Mouse (Mus musculus) left cerebral cortex, adult 8-10 months (tissue): ENCODE data around the gene Stom. TPM values are rescaled to one million over a fixed set of nuclear protein-coding genes. Genes with fewer than 3 reads are reported as not detected.

Experiments used
- DNase-seq, 2 experiments: peaks; one replicate each; pipeline ENCODE4 v3.0.0; 2022; ENCODE audit warnings: low spot score in 2 of 2
- total RNA-seq, 4 experiments: library from RNA; stranded (reverse); gene quantifications; 2 replicates each; pipeline ENCODE4 v1.2.4; 2022

Gene Stom
- total RNA-seq, 4 experiments from 2014 or later: 9.5 to 12.0 (median 10.4) TPM

- no peak for DNase-seq
Measured at GRCm38 (mm10) chr2:35273536-35273935, 63.2 kb downstream of the Stom start.

- no peak for DNase-seq
Measured at GRCm38 (mm10) chr2:35272881-35273280, 63.9 kb downstream of the Stom start.

GRCm38 (mm10) chr2:35271817-35272216 is 65.0 kb downstream of the Stom start:
- DNase-seq: peak in 1 of 2 experiments; percentile 79

GRCm38 (mm10) chr2:35270531-35270984 is 66.2 kb downstream of the Stom start:
- DNase-seq: no peak

- no peak for DNase-seq
Measured at GRCm38 (mm10) chr2:35269716-35270260, 67.0 kb downstream of the Stom start.

GRCm38 (mm10) chr2:35269136-35269535 is 67.6 kb downstream of the Stom start:
- no peak for DNase-seq

- no peak for DNase-seq
Measured at GRCm38 (mm10) chr2:35267876-35268566, 68.8 kb downstream of the Stom start.

- DNase-seq: no peak
Measured at GRCm38 (mm10) chr2:35267156-35267875, 69.5 kb downstream of the Stom start.

- no peak for DNase-seq
Measured at GRCm38 (mm10) chr2:35266251-35266905, 70.4 kb downstream of the Stom start.

- no peak for DNase-seq
Measured at GRCm38 (mm10) chr2:35265775-35266174, 71.0 kb downstream of the Stom start.

GRCm38 (mm10) chr2:35265296-35265695 is 71.5 kb downstream of the Stom start:
- DNase-seq: no peak

GRCm38 (mm10) chr2:35264095-35264494 is 72.7 kb downstream of the Stom start:
- DNase-seq: no peak

Other genes with a start within 250 kb of the Stom start
- gene AI182371, start 235.4 kb downstream of the Stom start, total RNA-seq: under 1 TPM in 3 of 4 experiments, not detected in 1; 0.42 to 0.60 (median 0.59) TPM
- gene Cntrl, start 227.5 kb downstream of the Stom start, total RNA-seq: 10 to 100 TPM in 3 of 4 experiments, 1 to 10 TPM in 1; 8.6 to 11.0 (median 10.8) TPM
- 100 to 1,000 TPM; 221 to 237 (median 224) TPM for gene Rab14, start 135.9 kb downstream of the Stom start, total RNA-seq
- gene Gsn, start 80.6 kb downstream of the Stom start, total RNA-seq: 10 to 100 TPM; 49.8 to 64.6 (median 59.3) TPM
- not detected for gene 4930568D16Rik, start 30.8 kb upstream of the Stom start, total RNA-seq
- gene 4930402F06Rik, start 60.2 kb upstream of the Stom start, total RNA-seq: not detected
- gene Ggta1, start 126.3 kb upstream of the Stom start, total RNA-seq: 1 to 10 TPM; 4.0 to 7.7 (median 5.6) TPM
- gene Dab2ip, start 221.3 kb upstream of the Stom start, total RNA-seq: 100 to 1,000 TPM; 108 to 124 (median 115) TPM